Mouse (Mus musculus) gastrocnemius, adult 2 months (tissue): ENCODE results near the gene Gm3727. TPM values are rescaled to one million over a fixed set of nuclear protein-coding genes. Genes with fewer than 3 reads are reported as not detected.
"Not testable (repeated sequence)": the region's sequence is repeated elsewhere in the genome, so short reads cannot be mapped to it uniquely, and the experiment has no call there.

Source experiments
- DNase-seq: peaks from one replicate; pipeline ENCODE4 v3.0.0; 2022
- H3K27ac ChIP-seq: fragments of 200-600 bp; 2 replicates; pipeline ENCODE4 v1.8.1; 2022; ENCODE audit warnings: mild to moderate bottlenecking
- H3K4me3 ChIP-seq: fragments of 200-600 bp; 2 replicates; pipeline ENCODE4 v1.8.1; 2022; ENCODE audit warnings: mild to moderate bottlenecking, moderate library complexity
- CTCF ChIP-seq: fragments of 200-600 bp; IDR thresholded peaks from 2 replicates; pipeline ENCODE4 v1.8.1; 2022; ENCODE audit warnings: antibody characterized with exemption, mild to moderate bottlenecking, moderate library complexity
- intact Hi-C: fragments of 180-260 bp; cut with DNase I; formaldehyde crosslinking; loops from one replicate; pipeline ENCODE4 v1.15.1; 2025
- long read RNA-seq, 2 experiments: library from polyadenylated mRNA; stranded (forward); transcript quantifications; one replicate each; pipeline ENCODE4 v2.0.0; 2021
- total RNA-seq, 2 experiments: library from RNA; stranded (reverse); gene quantifications; 2 replicates each; pipeline ENCODE4 v1.2.3; 2021

Gm3727 gene
- not detected for total RNA-seq
- long read RNA-seq, experiment 1 = 0 reads
- long read RNA-seq, experiment 2 = 0 reads

- intact Hi-C loops, H3K4me3 ChIP-seq, H3K27ac ChIP-seq, DNase-seq: not testable (repeated sequence)
Observed at GRCm38 (mm10) chr14:7264614-7265013, at the start of gene Gm3727. Gene Gm3727 (minus strand): TSS chr14:7264714.

GRCm38 (mm10) chr14:7243498-7243897 lies 21.0 kb downstream of the Gm3727 start:
- not testable (repeated sequence) for DNase-seq

More at GRCm38 (mm10) chr14:7243498-7243897, 21.0 kb downstream of the Gm3727 start:
- H3K4me3 ChIP-seq, H3K27ac ChIP-seq, intact Hi-C loops: not testable (repeated sequence)
- peak; percentile 45 for TF ChIP-seq CTCF

Other genes starting within 250 kb of the Gm3727 start
- gene Gm10406, start 237.3 kb downstream of the Gm3727 start, total RNA-seq = not detected
- not detected for gene Gm3685, start 219.7 kb downstream of the Gm3727 start, total RNA-seq
- under 1 TPM in 1 of 2 experiments, not detected in 1; 0.17 TPM for gene Gm3696, start 164.1 kb downstream of the Gm3727 start, total RNA-seq
- not detected for gene Gm6676, start 139.3 kb downstream of the Gm3727 start, total RNA-seq
- gene Gm3512, start 90.2 kb downstream of the Gm3727 start, total RNA-seq = under 1 TPM in 1 of 2 experiments, not detected in 1; 0.20 TPM
- not detected for gene Gm16434, start 70.2 kb downstream of the Gm3727 start, total RNA-seq
- gene Gm3739, start 50.3 kb upstream of the Gm3727 start, total RNA-seq = not detected
- not detected for gene Gm5797, start 67.7 kb upstream of the Gm3727 start, total RNA-seq
- gene Gm8374, start 100.4 kb upstream of the Gm3727 start, total RNA-seq = not detected
- not detected for gene Gm3755, start 186.2 kb upstream of the Gm3727 start, total RNA-seq
- gene Gm3752, start 219.0 kb upstream of the Gm3727 start, total RNA-seq = not detected